Mouse (Mus musculus): ENCODE results near the gene Col23a1.
"Not testable (repeated sequence)": the region's sequence is repeated elsewhere in the genome, so short reads cannot be mapped to it uniquely, and the experiment has no call there.

The Col23a1 gene

DNA sequence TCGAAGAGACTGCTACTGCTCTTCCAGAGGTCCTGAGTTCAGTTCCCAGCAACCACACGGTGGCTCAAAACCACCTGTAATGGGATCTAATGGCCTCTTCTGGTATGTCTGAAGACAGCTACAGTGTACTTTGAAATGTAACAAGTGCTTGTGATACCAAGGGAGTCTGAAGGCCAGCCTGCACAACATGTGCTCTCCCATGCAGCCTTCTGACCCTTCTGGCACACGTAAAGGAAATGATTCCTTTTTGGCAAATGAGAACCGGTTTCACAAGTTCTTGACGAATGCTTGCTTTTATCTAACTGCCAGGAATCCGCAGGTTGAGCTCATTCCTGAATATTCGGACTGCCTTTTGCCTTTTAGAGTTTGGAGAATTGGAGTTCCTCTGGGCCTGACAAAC, 325.4 kb downstream of the Col23a1 start:
- in situ Hi-C loops (cut with MboI, MseI): no loop called here

DNA sequence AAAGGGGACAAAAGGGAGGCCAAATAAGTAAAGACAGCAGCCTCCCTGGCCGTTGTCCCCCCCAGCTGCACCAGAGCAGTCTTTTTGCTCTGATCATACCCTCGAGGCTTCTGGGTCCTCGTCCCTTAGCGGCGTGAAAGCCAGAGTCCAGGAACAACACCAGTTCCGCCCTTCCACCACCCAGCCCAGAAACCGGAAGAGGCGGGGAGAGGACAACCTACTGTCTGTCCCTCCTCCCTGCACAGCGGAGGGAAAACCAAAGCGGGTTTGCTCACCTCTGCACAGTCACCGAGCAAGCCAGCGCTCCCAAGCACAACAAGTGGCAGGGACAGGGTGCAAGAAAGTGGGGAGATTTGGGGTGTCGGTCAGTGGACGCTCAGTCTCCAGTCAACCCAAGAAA, 325.9 kb downstream of the Col23a1 start:
- in situ Hi-C loops (cut with MboI, MseI): no loop called here

DNA sequence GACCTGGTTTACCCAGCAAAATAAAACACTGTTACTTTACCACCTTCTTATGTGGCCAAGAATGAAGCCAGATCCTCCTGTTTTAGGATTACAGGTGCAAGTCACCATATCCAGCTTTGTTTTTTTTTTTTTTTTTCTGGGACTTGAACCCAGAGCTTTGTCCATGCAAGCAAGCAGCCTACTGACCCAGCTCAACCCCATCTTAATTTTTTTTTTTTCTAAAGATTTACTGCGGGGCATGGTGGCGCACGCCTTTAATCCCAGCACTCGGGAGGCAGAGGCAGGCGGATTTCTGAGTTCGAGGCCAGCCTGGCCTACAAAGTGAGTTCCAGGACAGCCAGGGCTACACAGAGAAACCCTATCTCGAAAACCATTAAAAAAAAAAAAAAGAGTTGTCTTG, 326.4 kb downstream of the Col23a1 start:
- in situ Hi-C loops (cut with MboI, MseI): not testable (repeated sequence)

DNA sequence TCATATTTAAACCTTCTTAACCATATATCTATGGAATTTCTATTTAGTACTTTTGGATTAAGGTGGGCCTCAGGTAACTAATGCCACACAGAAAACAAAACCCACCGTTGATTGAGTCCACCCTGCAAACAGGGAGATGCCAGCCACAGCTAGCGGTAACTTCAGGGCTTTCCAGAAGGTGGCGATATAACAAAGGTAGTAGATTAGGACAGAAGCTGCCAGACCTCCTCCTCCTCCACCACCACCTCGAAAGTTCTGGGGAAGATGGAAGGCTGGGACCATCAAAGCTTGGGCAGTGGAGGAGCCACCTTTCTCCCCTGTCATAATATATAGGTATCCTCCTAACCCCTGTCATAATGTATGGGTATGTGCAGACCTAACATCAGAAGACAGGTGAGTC, 328.0 kb downstream of the Col23a1 start:
- in situ Hi-C loops (cut with MboI, MseI): no loop called here

DNA sequence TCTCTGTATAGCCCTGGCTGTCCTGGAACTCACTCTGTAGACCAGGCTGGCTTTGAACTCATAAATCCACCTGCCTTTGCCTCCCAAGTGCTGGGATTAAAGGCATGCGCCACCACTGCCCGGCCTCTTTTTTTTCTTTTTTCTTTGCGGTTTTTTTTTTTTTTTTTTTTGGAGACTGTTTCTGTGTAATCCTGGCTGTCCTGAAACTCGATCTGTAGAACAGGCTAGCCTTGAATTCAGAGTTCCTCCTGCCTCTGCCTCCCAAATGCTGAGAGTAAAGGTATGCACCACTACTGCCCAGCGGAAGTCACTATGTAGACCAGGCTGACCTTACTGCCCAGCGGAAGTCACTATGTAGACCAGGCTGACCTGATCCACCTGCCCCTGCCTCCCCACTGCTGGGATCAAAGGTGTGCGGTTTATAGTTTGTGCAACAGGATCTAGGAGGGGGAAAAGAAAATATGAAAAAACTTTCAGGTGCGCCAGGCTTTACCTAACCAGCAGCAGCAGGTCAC, 329.2 kb downstream of the Col23a1 start:
- in situ Hi-C loops (cut with MboI, MseI): no loop called here

DNA sequence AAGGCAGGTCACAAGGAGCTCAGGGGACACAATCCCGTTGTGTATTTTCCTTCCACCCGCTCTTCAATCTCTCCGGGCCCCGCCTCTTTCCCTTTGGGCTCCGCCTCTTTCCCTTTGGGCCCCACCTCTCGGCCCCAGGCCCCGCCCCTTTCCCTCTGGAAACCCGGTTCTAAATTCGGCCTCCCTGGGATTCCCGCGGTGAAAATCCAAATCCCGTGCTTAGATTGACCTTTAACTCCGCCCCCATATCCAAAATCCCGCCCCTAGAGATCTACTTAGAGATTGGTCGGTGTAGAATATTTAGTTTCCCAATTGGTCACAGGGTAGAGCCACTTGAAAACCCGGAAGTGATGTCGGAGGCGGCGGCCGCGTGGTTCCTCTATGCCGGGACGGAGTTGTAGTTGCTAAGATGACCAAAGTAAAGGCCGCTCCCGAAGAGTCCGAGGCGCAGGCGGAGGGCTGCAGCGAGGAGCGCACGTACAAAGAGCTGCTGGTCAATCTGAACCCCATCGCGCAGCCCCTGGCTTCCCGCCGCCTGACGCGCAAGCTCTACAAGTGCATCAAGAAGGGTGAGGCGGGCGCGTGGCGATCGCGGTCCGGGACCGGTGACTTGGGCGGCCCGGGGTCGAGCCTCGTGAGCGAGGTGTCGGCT, 329.8 kb downstream of the Col23a1 start, which contains the start of gene Nhp2:
Gene Nhp2, plus strand, starts transcription at position 327 of the 652 bp plus-strand sequence.
- in situ Hi-C loops (cut with MboI, MseI): loop anchor here (5.0 kb wide), 1 partner anchor 63 kb away; no protein-coding TSS in a partner anchor

DNA sequence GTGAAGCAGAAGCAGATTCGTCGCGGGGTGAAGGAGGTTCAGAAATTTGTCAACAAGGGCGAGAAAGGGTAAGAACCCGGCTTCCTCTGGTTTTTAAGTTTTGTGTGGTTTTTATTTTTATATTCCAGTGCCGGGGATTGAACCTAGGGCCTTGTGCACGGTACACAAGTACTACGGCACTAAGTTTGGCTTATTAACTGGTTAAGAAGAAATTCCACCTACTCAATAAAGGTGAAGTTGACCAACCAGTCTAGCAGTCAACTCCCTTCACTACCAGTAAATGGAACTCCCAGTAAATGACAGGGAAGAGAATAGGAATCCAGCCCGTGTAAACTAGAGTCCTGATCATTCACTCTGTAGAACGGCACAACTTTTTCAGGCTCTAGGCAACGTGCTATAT, 330.4 kb downstream of the Col23a1 start:
- in situ Hi-C loops (cut with MboI, MseI): loop anchor here (5.0 kb wide), 1 partner anchor 62 kb away; no protein-coding TSS in a partner anchor

DNA sequence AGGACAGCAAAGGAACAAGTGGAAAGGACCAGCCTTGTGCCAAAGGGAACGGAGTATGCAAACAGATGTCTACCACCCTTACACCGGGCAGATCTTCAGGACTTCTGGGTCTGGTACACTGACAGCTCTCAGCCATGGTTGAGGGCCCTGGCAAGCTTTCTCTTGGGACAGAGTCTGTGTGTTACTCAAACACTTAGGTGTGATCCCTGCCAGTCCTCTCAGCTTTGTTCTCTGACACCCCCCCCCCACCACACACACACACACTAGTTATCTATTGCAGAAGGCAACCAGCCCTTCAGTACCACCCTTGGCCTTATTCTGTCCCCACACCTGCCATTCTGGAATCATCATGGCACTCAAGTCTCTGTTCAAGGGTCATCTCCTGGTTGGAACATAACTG, 332.1 kb downstream of the Col23a1 start:
- in situ Hi-C loops (cut with MboI, MseI): loop anchor here (5.0 kb wide), 1 partner anchor 61 kb away; no protein-coding TSS in a partner anchor

DNA sequence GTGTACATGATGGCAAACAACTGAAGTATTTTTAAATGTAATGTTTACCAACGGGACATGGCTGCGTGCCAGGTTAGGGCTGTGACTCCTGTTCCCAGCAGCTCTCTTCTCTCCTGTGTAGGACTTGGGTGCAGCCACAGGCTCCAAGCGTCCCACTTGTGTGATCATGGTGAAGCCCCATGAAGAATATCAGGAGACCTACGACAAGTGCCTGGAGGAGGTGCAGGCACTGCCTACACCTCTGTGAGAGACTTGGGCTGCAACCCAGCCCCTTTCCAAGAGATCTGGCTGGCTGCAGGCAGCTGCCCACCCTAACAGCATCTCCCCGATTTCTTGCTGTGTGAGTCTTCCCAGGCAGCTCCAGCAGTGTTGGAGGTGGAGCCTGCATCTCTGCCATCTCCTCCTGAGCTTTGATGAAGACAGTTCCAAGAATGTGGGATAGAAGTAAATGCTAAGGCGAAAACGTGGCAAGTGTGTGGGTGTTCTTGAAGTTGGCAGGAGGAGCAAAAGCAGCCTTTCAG, 333.3 kb downstream of the Col23a1 start:
- in situ Hi-C loops (cut with MboI, MseI): loop anchor here (5.0 kb wide), 1 partner anchor 59 kb away; no protein-coding TSS in a partner anchor

DNA sequence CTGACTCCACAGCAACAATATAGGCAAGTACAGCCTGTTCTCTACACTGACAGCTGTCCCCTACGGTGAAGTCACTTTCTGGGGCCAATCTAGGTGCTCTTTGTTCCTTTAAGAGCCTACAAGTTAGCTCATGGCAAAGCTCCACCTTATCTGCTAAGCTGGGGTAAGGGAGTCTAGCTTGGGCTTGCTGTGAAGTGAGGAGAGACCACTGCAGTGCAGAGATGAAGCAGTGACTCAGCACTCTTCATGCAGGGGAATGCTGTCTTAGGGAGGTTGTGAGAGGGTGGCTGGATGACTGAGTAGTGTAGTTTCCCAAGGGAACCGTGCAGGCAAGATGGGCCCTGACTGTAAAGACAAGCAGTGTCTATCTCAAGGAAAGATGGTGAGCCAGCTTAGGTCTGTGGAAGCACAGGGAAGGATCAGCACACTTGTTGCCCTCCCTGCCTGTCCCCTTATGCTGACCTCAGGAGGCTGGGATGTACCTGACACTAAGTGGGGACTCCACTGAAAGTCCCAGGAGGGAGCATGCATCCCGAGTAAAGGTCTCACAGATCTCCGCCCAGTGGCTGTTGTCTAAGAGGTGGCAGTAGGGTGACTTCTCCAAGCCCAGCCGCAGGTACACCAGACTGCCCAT, 335.6 kb downstream of the Col23a1 start:
- in situ Hi-C loops (cut with MboI, MseI): no loop called here

DNA sequence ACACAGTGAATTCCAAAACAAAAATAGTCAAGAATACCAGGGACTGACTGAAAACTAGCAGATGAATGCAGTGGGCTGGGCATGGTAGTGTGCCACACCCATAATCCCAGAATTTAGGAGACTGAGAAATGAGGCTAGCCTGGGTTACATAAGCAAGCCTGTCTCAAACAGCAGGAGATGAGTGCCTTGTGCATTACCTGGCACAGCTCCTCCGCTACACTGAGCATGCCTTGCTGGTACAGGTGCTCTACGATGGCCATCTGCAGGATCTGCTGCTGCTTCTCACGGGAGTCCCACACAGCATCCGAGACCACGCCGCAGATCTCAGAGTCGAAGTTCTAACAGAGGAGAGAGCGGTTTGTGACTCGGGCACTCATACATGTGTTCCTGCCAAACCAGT, 337.7 kb downstream of the Col23a1 start:
- in situ Hi-C loops (cut with MboI, MseI): no loop called here

DNA sequence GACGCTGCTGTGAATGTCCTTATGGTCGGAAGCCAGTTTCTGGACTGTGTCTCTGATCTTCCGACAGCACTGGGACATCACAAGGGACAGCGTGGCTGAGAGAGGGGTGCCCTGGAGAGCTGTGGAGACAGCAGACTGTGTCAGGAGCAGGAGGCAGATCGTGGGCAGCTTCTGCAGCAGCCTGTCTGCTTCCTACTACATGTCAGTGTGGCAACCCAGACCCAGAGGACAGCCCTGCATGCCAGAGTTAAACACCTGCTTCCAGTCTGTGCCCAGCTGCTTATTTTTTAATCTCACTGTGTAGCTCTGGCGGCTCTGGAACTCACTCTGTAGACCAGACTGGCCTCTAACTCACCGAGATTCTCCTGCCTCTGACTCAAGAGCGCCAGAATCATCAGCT, 338.2 kb downstream of the Col23a1 start:
- in situ Hi-C loops (cut with MboI, MseI): no loop called here

DNA sequence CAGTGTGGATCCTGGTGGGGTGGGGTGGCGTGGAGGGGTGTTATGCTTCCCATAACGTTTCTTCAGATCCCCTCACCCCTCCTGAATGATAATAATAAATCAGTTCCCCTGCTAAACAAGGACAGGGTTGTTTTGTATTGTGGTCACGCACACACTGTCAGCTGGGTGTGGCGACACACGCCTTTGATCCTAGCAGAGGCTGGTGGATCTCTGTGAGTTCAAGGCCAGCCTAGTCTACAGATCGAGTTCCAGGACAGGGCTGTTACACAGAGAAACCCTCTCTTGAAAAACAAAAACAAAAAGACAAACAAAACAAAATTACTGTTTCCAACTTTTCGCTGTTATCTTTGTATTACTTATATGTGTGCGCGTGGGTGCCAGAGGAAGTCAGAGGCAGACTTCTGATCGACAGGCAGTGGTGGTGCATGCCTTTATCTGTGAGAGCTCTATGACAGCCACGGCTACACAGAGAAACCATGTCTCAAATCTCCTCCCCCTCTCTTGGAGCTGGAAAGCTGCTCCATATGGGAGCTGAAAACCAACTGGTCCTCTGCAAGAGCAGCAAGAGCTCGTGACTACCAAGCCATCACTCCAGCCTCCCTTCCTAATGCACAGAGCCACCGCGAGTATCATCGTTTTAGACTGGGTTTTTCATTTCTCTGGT, 340.1 kb downstream of the Col23a1 start:
- in situ Hi-C loops (cut with MboI, MseI): no loop called here

DNA sequence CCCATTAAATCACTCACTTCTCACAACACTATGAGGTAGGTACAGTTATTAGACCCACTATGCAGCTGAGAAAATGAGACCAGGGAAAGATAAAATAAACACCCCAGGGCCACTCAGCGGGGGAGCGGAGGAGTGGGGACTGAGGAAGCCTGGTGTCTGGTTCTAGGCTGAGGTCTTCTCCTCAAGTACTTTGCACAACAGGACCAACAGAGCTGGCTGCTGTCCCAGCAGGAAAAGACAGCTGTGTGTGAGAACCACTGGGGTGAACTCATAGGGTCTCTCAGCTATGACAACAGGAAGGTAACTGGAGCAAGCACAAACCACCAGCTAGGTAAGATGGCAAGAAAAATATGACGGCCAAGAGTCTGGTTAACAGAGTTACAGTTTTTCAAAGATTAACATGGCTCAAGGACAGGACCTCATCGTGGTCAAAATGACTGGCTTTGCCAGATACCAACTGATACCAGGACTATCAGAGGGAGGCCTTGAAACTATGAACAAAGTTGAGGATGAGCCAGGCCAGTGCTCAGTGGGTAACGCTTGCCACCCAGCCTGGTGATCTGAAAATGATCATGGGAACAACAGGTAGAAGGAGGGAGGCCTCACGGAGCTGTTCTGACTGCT, 342.5 kb downstream of the Col23a1 start:
- in situ Hi-C loops (cut with MboI, MseI): no loop called here

DNA sequence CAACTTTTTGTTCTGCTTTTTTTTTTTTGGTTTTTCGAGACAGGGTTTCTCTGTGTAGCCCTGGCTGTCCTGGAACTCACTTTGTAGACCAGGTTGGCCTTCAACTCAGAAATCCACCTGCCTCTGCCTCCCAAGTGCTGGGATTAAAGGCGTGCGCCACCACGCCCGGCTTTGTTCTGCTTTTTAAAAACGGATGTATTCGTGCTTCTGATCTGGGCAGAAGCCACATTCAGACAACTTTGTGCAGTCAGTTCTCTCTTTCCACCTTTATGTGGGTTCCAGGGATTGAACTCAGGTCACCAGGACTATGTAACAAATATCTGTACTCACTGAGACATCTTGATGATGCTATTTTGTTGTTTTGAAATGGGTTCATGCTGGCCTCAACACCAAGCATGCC, 343.5 kb downstream of the Col23a1 start:
- in situ Hi-C loops (cut with MboI, MseI): not testable (repeated sequence)
